Mouse (Mus musculus): Measurements from ENCODE around the gene Ackr4. TPM values are rescaled to one million over a fixed set of nuclear protein-coding genes. Genes with fewer than 3 reads are reported as not detected.

The Ackr4 gene
- total RNA-seq, 2 experiments from 2014 or later: not detected

GRCm38 (mm10) chr9:104106930-104107329, 19.8 kb downstream of the Ackr4 start:
- DNase-seq: no peak

GRCm38 (mm10) chr9:104104986-104105385, 21.7 kb downstream of the Ackr4 start:
- DNase-seq: no peak

- DNase-seq: no peak
Observed at GRCm38 (mm10) chr9:104102901-104103300, 23.8 kb downstream of the Ackr4 start.

GRCm38 (mm10) chr9:104102301-104102700, 24.4 kb downstream of the Ackr4 start:
- no peak for DNase-seq

- DNase-seq: no peak
Observed at GRCm38 (mm10) chr9:104101458-104101857, 25.3 kb downstream of the Ackr4 start.

- no peak for DNase-seq
Observed at GRCm38 (mm10) chr9:104100822-104101221, 25.9 kb downstream of the Ackr4 start.

- no peak for DNase-seq
Observed at GRCm38 (mm10) chr9:104099060-104099459, 27.7 kb downstream of the Ackr4 start.

- no peak for DNase-seq
Observed at GRCm38 (mm10) chr9:104098256-104098655, 28.5 kb downstream of the Ackr4 start.

- no peak for DNase-seq
Observed at GRCm38 (mm10) chr9:104092945-104093344, 33.8 kb downstream of the Ackr4 start.

- DNase-seq: no peak
Observed at GRCm38 (mm10) chr9:104088555-104088954, 38.2 kb downstream of the Ackr4 start.

GRCm38 (mm10) chr9:104085730-104086429, 40.9 kb downstream of the Ackr4 start:
- DNase-seq: no peak

- DNase-seq: no peak
Observed at GRCm38 (mm10) chr9:104080038-104080437, 46.7 kb downstream of the Ackr4 start.

GRCm38 (mm10) chr9:104079379-104079778, 47.4 kb downstream of the Ackr4 start:
- peak; percentile 34 to 42 for DNase-seq

GRCm38 (mm10) chr9:104078780-104079179, 48.0 kb downstream of the Ackr4 start:
- DNase-seq: no peak

- DNase-seq: no peak
Observed at GRCm38 (mm10) chr9:104075808-104076207, 50.9 kb downstream of the Ackr4 start.

GRCm38 (mm10) chr9:104070863-104071604, 55.7 kb downstream of the Ackr4 start:
- no peak for DNase-seq

- no peak for DNase-seq
Observed at GRCm38 (mm10) chr9:104070241-104070640, 56.5 kb downstream of the Ackr4 start.

- no peak for DNase-seq
Observed at GRCm38 (mm10) chr9:104064571-104064970, 62.2 kb downstream of the Ackr4 start.

GRCm38 (mm10) chr9:104063244-104063961, 63.3 kb downstream of the Ackr4 start, which contains the start of gene Acad11:
TSS of gene Acad11 (plus strand) at chr9:104063377.
- DNase-seq: peak; percentile 83 to 87

- DNase-seq: peak; percentile 44 to 68
Observed at GRCm38 (mm10) chr9:104062430-104063243, 64.1 kb downstream of the Ackr4 start, which contains the start of gene Uba5. TSS of gene Uba5 (minus strand) at chr9:104063134.

- no peak for DNase-seq
Observed at GRCm38 (mm10) chr9:104051028-104051427, 75.7 kb downstream of the Ackr4 start.

GRCm38 (mm10) chr9:104043676-104044075, 83.1 kb downstream of the Ackr4 start:
- no peak for DNase-seq

All from layer of hippocampus, postnatal 36 days (tissue).